Mouse (Mus musculus) urinary bladder, adult 2 months (tissue): ENCODE measurements at regions not wholly inside any gene's neighbourhood (a gene's known extent, or its start where the extent isn't known, plus 50 kb on each side); places are given as distances from the start of the nearest gene placed in this dataset.
A peak's percentile ranks its signal among the peaks of the same experiment; 100 is the strongest.

Experiments used
- DNase-seq: peaks from one replicate; pipeline ENCODE4 v3.0.0; 2022; ENCODE audit warnings: low spot score

DNA sequence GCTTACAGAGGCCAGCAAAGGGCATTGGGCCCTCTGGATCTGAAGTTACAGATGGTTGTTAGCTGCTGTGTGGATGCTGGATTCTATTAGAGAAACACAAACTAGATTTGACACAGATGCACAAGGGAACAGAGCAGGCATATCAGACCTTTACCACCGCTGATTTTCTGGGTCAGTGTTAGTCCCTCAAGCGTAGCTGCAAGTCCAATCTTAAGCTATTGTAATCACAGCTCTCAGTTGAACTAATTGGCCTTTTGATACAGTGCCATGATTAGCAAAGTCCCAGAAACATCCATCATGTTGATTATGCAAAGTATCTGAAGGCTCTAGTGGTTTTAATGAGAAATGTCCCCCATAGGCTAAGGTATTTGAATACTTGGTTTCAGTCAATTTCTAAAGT, 54.2 kb upstream of the Plppr5 start:
- DNase-seq: no peak

DNA sequence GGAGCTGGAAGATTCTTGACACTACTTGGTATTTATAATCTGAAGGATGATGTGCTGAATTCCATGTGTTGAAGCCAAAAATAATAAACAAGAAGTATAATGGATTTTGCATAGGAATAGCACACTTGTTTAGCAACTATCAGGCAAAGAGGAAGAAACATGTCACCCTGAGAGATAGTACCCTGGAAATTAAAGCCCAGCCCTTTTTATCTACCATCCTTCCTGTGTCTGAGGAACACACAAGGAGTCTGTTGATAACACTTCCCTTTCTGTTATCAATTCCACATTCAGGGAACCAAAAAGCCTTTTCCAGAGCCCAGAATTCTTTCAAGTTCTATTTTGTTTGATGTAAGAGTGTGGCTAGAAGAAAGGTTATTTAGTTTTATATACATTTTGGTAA, 66.5 kb upstream of the Plppr5 start:
- DNase-seq: no peak

DNA sequence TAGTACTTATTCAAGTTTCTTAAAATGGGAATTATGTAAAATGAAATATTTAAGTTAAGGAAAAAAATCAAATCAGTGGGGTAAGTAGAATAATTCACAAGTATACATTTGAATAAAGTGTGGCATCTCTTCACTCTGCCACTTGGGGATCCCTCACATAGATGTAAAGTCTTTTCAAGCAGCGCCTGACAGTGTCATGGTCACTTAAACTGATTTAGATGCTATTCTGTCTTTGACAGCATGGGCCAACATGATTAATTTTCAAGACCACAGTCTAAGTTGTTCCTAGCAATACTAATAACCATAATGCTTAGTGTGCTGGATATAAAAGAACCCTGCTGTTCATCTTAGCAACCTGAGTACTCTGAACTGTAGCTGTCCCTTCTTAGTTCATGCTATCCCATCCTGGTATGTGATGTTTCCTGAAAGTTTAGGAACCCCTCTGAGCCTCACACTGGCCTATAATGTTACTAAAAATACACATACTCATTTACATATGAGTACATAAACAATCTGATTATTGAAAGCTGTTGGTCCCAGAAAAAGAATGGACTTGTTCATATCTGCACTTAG, 68.4 kb upstream of the Plppr5 start:
- DNase-seq: no peak

DNA sequence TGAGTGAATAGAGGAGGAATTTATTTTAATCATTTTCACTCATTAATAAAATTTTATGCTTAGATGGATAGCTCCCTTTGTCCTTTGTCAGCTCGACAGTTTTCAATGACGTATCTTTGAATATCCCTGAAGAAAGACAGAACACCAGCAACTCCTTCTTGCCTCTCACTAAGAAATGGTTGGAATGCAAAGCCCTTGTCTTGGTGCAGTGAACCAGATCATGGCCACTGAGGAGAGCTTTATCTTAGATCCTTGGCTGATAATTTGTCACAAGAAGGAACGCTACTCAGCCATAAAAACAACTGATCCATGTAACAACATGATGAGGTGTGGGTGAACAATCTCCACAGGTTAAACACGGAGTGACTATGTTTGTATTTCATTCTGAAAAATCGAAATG, 73.5 kb upstream of the Plppr5 start:
- DNase-seq: no peak

DNA sequence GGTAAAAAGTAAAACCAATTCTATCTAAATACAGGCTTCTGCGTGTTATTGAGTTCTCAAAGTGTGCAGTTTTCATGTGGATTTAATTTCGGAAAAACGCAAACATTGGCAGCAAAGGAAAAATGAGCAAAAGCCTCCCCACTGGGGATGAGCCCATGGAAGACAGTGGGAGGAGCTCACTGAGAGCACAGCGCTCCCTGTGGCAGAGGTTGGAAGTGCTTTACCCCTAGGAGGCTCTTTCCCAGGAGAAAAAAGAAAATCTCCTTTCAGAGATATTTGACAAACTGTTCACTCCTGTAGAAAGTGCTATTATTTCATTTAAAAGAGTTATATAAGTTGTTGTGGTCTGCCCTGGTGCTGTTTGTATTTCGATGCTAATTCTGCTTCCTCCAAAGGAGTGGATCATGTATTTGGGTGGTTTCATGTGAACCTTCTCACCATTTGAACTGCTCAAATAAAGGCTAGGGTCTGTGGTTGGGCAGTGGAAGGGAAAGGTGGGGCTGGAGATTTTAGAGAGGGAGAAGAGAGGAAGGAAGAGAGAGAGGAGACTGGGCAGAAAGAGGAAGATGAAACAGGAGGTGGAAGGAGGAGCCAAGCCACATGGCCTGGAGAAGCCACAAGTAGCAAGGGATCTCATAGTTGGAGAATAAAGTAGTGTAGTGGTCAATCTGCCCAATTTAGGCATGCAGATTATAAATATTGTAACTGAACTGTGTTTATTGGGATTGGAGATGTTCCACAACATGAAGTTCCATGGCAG, 76.3 kb upstream of the Plppr5 start:
- no peak for DNase-seq

DNA sequence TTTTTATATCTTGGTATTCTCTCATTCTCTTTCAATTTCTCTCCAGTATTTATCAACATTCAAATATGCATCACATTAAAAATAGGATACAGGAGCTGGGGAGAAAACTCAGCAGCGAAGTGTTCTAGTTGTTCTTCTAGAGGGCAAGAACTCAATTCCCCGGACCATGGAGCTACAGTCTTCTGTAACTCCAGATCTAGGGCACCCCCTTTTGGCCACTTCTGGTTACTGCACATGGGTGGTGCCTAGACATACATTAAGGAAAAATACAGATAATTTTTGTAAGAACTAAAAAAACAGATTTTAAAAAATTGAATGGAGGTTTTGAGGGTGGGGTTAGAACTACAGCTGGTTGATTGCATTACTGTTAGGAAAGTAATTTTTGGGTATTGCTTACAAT, 80.5 kb upstream of the Plppr5 start:
- DNase-seq: no peak

DNA sequence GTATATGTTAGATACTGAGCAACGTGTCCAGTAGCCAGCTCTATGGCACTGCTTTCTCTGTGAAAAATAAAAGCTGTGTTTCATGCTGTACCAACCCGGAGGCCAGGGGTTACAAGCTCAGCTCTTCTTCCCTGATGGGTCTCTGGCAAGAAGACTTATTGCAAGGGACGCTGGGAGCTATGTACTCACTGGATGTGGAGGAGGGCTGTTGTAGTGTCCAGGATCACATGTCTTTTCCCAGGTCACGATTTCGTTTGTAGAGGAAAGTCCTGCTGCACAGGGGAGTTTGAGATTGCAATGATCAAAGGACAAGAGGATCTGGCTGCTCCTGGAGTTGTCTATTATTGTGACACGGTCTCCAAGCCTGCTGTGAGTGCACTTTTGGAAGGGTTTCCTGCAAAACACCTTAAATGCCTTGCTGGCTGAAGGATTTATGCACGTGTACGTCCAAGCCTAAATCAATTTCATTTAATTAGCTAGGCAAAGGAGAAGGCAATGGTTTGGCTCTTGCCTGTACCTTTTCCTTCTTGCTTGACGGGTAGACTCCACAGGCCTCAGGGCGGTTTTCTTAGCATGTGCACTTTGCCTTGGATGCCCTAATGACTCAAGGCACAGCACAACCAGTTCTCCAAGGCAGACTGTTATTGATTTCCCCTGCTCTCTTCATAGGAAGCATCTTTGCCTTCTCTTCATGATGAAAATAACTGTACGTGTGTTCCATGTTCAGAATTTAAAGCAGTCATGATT, 87.2 kb upstream of the Plppr5 start:
- no peak for DNase-seq

DNA sequence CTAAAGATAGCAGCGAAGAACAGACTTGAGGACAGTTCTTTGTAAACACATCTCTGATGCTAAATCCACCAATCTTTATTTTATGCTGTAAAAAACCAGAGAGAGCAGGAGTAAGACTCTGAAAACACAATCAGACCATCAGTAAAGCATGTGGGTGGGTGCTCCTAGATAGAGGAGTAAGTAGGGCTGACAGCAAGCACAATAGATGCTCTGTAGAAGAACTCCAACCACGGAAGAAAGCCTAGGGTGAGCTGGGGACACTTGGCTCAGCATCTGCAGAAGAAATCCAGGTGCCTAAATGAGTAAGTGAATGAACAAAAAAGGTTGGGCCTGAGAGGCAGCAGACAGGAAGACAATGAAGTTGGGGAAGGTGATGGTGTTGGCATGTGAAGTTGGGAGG, 88.3 kb upstream of the Plppr5 start:
- DNase-seq: no peak

DNA sequence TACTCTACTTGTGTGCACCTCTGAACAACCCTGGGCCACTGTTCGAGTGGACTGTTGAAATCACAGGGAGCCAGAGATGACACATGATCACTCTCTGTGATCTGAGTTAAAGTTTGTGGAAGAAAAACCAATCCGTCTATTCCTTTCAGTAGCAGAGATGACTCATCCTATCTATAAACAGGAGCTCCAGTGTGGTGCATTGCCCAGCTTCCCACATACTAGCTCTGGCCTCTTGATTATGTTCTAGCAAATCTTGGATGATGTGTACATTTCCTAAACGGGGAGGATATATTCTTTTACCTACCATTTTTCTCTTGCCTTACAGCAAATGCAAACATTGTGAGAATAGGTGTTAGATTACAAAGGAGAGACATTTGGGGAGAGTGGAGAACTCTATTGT, 94.5 kb upstream of the Plppr5 start:
- no peak for DNase-seq

DNA sequence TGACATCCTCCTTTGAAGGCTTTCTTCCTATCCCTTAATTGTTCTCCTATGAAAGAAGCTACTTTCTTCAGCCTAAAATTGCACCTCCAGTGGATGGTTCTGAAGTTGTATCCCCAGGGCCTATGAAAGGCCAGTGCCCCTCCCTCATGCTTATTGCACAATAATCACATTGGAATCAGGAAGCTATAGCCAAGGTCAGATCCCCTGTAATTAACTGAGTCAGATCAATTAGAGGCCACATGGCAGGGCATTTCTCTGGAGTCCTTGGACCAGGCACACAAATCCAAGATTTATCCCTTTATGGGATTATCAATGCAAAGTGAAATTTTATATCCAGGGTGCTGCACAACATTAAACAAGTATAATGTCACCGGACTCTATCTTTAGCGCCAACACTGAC, 98.8 kb upstream of the Plppr4 start:
- no peak for DNase-seq

DNA sequence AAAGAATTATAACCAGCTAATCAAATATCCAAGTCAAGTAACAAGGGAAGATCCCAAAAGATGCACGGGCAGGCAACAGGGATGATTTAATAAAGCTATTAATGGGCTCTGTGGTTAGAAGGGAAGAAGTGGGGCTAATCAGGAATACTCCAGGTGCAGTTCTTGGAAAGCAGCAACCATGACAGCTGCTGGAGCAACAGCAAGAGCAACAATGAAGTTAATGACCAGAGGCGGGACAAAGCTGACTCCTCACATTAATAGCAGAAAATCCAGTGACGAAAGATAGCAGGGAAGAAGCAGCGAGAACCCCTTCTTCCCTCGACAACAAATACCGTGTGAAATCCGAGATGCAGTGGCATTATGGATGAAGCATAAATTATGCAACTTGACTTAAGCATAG, 89.9 kb upstream of the Plppr4 start:
- DNase-seq: no peak

DNA sequence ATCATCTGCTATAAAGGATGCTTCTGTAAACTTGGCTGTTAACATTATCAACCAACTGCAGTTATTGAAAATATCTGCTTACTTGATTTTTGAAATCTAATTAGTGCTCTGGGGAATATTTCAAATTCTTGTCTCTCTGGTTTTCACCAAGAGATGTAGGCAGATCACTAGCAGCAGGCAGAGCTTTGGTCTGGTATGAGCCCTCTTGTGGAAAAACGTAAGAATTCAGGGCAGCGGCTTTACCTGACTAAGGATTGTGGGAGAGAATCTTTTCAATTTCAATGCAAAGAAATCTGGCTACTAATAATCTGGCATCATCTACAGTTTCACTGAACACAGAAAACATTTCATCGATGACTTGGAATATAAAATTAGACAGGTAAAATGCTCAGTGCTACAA, 81.2 kb upstream of the Plppr4 start:
- no peak for DNase-seq

DNA sequence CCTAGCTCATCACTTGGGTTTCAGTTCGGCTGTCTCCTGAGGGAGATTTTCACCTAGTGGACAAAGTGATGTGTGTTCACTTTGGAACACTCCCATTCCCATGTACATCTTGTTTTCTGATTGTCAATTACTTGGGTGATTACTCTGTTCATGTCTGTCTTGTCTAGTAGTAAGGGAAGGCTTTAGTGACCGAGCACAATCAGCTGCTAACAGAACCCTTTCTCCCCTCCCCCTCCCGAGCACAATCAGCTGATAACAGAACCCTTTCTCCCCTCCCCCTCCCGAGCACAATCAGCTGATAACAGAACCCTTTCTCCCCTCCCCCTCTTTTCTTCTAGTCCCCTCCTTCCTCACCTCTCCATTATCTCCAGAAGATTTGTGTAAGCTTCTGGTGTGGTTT, 79.6 kb upstream of the Plppr4 start:
- no peak for DNase-seq

DNA sequence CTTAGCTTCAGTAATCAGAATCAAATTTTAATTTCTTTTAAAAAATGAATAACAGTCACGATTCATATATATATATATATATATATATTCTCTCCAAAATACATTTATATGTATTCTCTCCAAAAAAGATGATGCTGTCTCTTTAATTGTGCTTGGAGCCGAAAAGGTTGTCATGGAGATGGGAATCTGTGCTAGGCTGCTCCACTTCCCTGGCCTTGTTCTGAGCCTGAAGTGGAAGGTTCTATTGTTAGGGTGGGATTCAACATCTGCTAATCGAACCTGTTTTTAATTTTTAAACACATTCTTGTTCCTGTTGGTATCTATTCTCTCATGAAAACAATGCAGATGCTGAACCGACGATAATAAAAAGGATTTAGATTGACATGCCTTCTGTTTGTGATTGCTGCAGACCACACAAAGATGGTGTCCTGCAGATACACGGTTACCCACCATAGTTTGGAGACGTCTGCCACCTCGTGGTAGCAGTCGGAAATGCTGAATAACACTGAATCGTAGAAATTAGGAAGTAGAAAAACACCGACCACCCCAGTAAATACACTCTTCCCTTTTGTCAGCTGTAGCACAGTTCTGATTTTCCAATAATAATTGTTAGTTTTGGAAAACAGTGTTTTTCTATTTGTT, 77.9 kb upstream of the Plppr4 start:
- peak; percentile 22 for DNase-seq

DNA sequence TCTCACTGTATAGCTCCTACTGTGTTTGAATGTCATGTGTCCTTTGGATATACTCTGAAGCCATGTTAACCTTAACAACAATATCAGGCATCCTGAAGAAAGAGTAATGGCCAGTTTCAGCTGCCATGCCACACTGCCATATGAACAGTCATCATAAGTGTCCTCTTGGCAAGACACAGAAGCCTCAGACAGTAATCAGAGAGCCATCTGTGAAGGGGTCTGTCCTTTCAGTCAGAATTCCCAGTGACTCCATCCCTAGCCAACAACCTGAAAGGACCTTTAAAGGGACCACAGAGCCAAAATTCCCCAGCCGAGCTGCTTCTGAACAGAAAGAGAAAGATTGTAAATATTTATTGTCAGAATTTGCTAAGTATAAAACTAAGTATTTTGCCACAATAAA, 63.9 kb upstream of the Plppr4 start:
- DNase-seq: no peak

DNA sequence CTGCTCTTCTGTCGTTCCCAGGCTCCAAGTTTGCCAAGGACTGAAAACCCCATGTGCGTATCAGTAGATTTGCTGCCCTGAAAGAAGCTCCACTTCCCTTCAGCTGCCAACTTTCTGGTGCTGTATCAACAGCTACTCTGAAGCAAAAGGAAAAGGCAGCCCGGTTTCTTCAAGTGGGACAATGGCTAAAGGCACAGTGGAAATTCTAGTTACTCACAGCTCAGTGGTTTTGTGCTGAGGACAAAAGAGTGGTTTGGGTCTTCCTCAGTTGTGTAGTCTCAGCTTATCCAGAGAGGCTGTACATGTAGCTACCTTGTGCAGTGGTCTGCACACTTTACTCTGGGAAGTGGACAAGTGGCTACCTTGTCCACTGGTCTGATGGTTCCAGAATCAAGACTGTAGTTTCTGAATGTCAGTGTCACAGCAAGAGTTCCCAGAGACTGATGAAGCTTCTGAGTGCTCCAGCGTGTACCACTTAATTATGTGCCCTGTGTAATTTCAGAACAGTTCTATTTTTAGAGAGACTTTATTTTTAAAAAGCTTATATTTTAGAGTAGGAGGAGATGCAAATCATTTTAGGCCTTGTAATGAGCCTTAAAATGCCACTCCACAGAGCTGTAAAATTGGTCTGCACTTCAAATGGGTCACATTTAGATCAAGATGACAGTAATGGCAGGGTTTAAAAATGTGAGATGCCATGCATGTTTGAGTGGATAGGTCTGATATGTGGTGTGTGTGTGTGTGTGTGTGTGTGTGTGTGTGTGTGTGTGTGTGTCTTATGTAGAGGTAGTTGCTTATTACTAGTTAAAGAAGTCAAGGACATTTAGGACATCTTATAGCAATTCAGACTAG, 52.4 kb upstream of the Plppr4 start:
- DNase-seq: no peak
